Mouse (Mus musculus) ES-Bruce4 (cell line): ENCODE measurements around the gene Bcl2l13.

Experiments used
- CTCF ChIP-seq: IDR thresholded peaks from one replicate; pipeline ENCODE4 v1.8.1; 2011; ENCODE audit warnings: low read depth, low read length
- EP300 ChIP-seq: IDR thresholded peaks from 2 replicates; pipeline ENCODE4 v1.6.1; 2011; ENCODE audit warnings: low read depth, low read length; ENCODE audit not compliant: insufficient read depth

DNA sequence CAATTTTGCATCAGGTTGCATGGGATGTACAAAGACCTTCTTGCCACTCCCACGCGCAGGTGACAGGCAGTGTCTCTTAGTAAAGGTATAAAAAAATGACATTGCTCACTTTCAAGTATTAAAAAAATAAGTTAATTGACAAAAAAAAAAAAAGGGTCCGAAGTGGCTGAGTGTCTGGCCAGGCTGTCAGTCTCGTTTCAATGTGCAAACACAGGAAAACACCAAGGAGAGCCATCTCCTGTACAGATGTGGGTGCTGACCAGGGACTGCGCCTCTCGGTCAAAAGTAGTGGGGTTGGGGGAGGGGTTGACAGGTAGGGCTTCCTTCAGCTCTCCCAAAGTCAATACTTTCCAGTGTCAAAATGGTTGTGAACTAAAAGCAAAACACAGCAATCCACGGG is 97.7 kb downstream of the Bcl2l13 start:
- no peak for TF ChIP-seq CTCF
- no peak for TF ChIP-seq EP300
